Comparison of ENCODE assay signal across 10 mouse cellular contexts in genomic region chr2:6594736-6595135, GRCm38 (mm10).
DNase-seq lines count a peak whose midpoint lies in the region; ATAC-seq and TF ChIP-seq lines count a peak whose summit lies in the region.
"Had no signal": no experiment of that assay in that cellular context is flagged by ENCODE, and none has a peak within 500 bp of the region (broad histone marks: within the 10 kb centered on the region; RNA-seq: fewer than 3 reads in every experiment).

No protein-coding gene starts in this region.

- no peak overlapping the region for H3K4me2 ChIP-seq in hindbrain, postnatal 0 days (ENCODE audit: low read depth, low read length)
- H3K4me2 ChIP-seq in neural tube, embryonic 13.5 days = no peak overlapping the region
- H3K4me2 ChIP-seq: lung, embryonic 14.5 days had no signal

- 8% methylated on average over 1 of the region's 1 CpGs for whole genome bisulfite sequencing in hindbrain, postnatal 0 days
- 8% methylated on average over 1 of the region's 1 CpGs for WGBS in neural tube, embryonic 13.5 days
- WGBS in kidney, adult 2 months = 53% methylated on average over 1 of the region's 1 CpGs

- no peak for TF ChIP-seq CTCF in gastrocnemius, adult 2 months (IDR thresholded peaks at IDR 0.05)
- TF ChIP-seq CTCF in hindbrain, postnatal 0 days (IDR thresholded peaks at IDR 0.05; ENCODE audit: low read depth) = no peak
- TF ChIP-seq CTCF in kidney, adult 2 months (conservative IDR thresholded peaks at IDR 0.05; ENCODE audit: insufficient read depth, insufficient read length, low read depth, low read length) = no peak

- H3K9ac ChIP-seq in hindbrain, postnatal 0 days (replicated peaks; ENCODE audit: low read length) = no peak overlapping the region
- H3K9ac ChIP-seq in neural tube, embryonic 13.5 days = no peak overlapping the region
- H3K9ac ChIP-seq: lung, embryonic 14.5 days had no signal

- peak; percentile 83 for ATAC-seq in hindbrain, postnatal 0 days
- peak; percentile 85 for ATAC-seq in neural tube, embryonic 13.5 days (ENCODE audit: low read depth)

- TF ChIP-seq POLR2A in kidney, adult 2 months (IDR thresholded peaks at IDR 0.05; ENCODE audit: low read depth, low read length) = no peak

- no peak overlapping the region for H3K4me3 ChIP-seq in gastrocnemius, adult 2 months
- H3K4me3 ChIP-seq in hindbrain, postnatal 0 days (ENCODE audit: low read length) = no peak overlapping the region
- no peak overlapping the region for H3K4me3 ChIP-seq in neural tube, embryonic 13.5 days
- H3K4me3 ChIP-seq in kidney, adult 2 months (ENCODE audit: insufficient read depth, low read depth, low read length) = no peak overlapping the region

- no peaks in the 10 kb centered on the region for H3K9me3 ChIP-seq in hindbrain, postnatal 0 days (ENCODE audit: low read length)
- no peaks in the 10 kb centered on the region for H3K9me3 ChIP-seq in neural tube, embryonic 13.5 days

- no peaks in the 10 kb centered on the region for H3K4me1 ChIP-seq in hindbrain, postnatal 0 days (ENCODE audit: insufficient read depth, low read length)
- H3K4me1 ChIP-seq in neural tube, embryonic 13.5 days (replicated peaks) = peaks cover 21% of the 10 kb centered on the region
- H3K4me1 ChIP-seq in kidney, adult 2 months (ENCODE audit: control insufficient read depth, insufficient read depth, low read length) = no peaks in the 10 kb centered on the region

- H3K36me3 ChIP-seq in hindbrain, postnatal 0 days (ENCODE audit: insufficient read depth, low read length) = peaks cover 9% of the 10 kb centered on the region; the same call in 1 of the 2 replicates
- peaks cover 27% of the 10 kb centered on the region for H3K36me3 ChIP-seq in neural tube, embryonic 13.5 days
- H3K36me3 ChIP-seq in kidney, adult 2 months (ENCODE audit: control insufficient read depth, insufficient read depth, low read length) = no peaks in the 10 kb centered on the region

- DNase-seq in gastrocnemius, adult 2 months = peak; percentile 50
- DNase-seq in gastrocnemius, postnatal 10 days = no peak
- DNase-seq in cerebellum, postnatal 36 days = peak; percentile 30 to 31
- DNase-seq in hindbrain, postnatal 0 days (ENCODE audit: low spot score) = peak; percentile 66
- DNase-seq in frontal cortex, postnatal 10 days (ENCODE audit: low spot score in 2 of 2) = no peak
- no peak for DNase-seq in kidney, adult 2 months
- no peak for DNase-seq in kidney, adult 18-20 months
- DNase-seq: lung, embryonic 14.5 days had no signal

- intact Hi-C loops in gastrocnemius, adult 2 months (cut with DNase I) = loop anchor here (5.0 kb wide), 1 partner anchor 38 kb away; no protein-coding TSS in a partner anchor

- H3K27me3 ChIP-seq in hindbrain, postnatal 0 days (ENCODE audit: insufficient read depth, low read length) = no peaks in the 10 kb centered on the region
- H3K27me3 ChIP-seq in neural tube, embryonic 13.5 days = no peaks in the 10 kb centered on the region
- no peaks in the 10 kb centered on the region for H3K27me3 ChIP-seq in kidney, adult 2 months (replicated peaks; ENCODE audit: control insufficient read depth, insufficient read depth, low read length)

- H3K27ac ChIP-seq in gastrocnemius, adult 2 months = no peak overlapping the region; the same call in 1 of the 2 replicates
- no peak overlapping the region for H3K27ac ChIP-seq in hindbrain, postnatal 0 days
- peak overlapping the region; percentile 29; the same call in 1 of the 2 replicates for H3K27ac ChIP-seq in neural tube, embryonic 13.5 days (replicated peaks)
- H3K27ac ChIP-seq in kidney, adult 2 months (ENCODE audit: insufficient read depth, low read depth, low read length) = no peak overlapping the region
- H3K27ac ChIP-seq: kidney, postnatal 0 days had no signal

Comparison
In these comparisons a context has a peak if more than half of its experiments do, and no peak if none do; other contexts are left out.
1. DNase-seq: peak in gastrocnemius, adult 2 months (single experiment), cerebellum, postnatal 36 days (2 of 2) and hindbrain, postnatal 0 days (single experiment); none in gastrocnemius, postnatal 10 days (single experiment), frontal cortex, postnatal 10 days (0 of 2), kidney, adult 2 months (single experiment) and kidney, adult 18-20 months (single experiment).